Mouse (Mus musculus): ENCODE measurements around the gene Mrnip. TPM values are rescaled to one million over a fixed set of nuclear protein-coding genes. Genes with fewer than 3 reads are reported as not detected.
"Not testable (repeated sequence)": the region's sequence is repeated elsewhere in the genome, so short reads cannot be mapped to it uniquely, and the experiment has no call there.

The Mrnip gene
- polyA plus RNA-seq (2016; fragmentation: Nextera tagmentation; extraction: Ambion mirVana) = 17.8 and 18.6 TPM in 2 replicates

DNA sequence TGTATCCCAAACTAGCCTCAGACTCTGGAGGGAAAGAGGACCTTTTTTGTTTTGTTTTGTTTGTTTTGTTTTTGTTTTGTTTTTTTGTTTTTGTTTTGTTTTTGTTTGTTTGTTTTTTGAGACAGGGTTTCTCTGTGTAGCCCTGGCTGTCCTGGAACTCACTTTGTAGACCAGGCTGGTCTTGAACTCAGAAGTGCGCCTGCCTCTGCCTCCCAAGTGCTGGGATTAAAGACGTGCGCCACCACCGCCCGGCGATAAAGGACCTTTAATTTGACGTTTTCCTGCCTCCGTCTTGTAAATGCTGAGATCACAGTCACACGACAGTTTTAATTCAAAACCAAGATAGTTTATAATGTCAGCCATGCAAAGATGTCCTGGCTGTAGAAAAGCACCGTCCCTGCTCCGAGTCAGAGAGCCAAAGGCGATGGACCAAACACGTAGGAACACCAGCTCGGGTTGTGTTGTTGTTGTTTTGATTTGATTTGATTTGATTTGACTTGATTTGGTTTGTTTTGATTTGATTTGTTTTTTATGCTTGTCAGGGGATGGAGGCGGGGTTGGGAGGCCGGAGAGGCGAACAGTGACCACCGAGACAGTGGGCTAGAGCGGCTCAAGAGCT lies at the start of gene Mrnip:
Gene Mrnip (plus strand): TSS at position 334 of the 619 bp plus-strand sequence.
- Histone ChIP-seq H3K4me2 (replicated peaks) (peak within 1 kb of the TSS; percentile 89), H3K9ac (peak within 1 kb of the TSS; percentile 66), H3K36me3 (peaks cover 38% of the 10 kb centered on the region), H3K27ac (peak within 1 kb of the TSS; percentile 79), H3K4me3 (peak within 1 kb of the TSS; percentile 75)
- not testable (repeated sequence) for H3K9me3 ChIP-seq, H3K27me3 ChIP-seq, H3K4me1 ChIP-seq
- WGBS = 6% methylated on average over 19 of the region's 19 CpGs
- ATAC-seq (ENCODE audit: insufficient number of reproducible peaks, insufficient read depth, low FRiP score, low TSS enrichment) = 0 out of 2 replicates have a peak, but pooled peaks have one; percentile 3

DNA sequence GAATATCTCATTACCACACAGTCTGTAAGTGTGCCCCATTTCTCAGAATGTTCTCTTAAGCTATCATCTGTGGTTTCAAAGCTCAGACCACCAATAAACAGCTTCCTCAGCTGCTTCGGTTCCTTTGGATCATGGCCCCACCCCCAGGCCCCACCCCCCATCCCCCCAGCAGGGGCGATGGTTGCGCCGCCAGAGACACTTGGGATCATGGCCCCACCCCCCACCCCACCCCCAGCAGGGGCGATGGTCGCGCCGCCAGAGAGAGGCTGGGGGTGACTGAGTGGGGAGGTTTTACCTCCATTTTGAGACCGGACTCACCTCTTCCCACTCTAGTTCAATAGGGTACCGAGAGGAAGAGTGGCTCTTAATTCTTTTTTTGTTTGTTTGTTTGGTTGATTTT lies 46.5 kb upstream of the Mrnip start:
- peaks cover 12% of the 10 kb centered on the region for H3K4me1 ChIP-seq
- H3K9ac ChIP-seq = no peak overlapping the region
- no peaks in the 10 kb centered on the region for H3K36me3 ChIP-seq
- no peak overlapping the region for H3K4me3 ChIP-seq
- H3K27ac ChIP-seq = no peak overlapping the region
- no peaks in the 10 kb centered on the region for H3K9me3 ChIP-seq
- no peak for ATAC-seq (ENCODE audit: insufficient number of reproducible peaks, insufficient read depth, low FRiP score, low TSS enrichment)
- H3K27me3 ChIP-seq = no peaks in the 10 kb centered on the region
- WGBS = 4% methylated on average over 10 of the region's 10 CpGs
- peak overlapping the region; percentile 44 for H3K4me2 ChIP-seq (replicated peaks)

DNA sequence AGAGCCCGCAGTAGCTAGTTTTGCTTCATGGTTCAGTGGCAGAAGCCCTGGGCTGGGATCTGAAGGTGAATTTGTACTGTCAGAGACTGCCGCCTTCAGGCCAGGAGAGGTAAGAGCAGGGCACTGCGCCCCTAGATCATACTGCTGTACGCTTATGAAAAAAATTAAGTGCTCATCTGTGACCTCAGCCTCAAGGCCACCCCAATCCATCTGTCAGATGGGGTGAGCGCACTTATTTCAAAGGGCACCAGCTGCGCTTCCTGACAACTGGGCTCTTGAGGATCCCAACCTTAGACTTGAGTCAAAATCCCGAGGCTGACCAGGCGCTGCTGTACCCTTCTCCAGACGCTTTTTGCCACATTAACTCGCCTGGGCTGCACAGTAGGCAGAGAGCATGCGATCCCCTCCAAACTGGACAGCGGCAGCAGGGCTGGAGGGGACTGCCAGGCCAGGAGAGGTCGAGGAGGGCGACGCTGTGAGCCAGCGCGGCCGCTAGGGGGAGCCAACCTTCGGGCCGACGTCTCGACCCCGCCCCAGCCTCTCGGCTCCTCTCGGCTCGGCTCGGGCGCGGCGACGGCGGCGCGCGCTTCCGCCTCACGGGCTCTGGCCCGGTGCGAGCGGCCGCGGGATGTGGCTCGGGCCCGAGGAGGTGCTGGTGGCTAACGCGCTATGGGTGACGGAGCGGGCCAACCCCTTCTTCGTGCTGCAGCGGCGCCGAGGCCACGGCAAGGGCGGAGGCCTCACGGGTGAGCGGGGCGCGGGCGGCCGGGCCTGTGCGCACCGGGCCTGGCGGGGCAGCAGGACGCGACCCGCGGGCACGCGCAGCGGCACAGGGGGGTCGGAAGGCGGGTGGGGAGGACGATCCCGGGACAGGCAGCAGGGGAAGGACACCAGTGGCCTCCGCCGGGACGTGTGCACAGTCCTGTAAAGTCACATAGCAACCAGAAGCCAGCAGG lies 43.2 kb upstream of the Mrnip start, which contains the start of gene Tbc1d9b:
Gene Tbc1d9b (plus strand): TSS at position 586 of the 956 bp plus-strand sequence.
- peak; percentile 88 for ATAC-seq (ENCODE audit: insufficient number of reproducible peaks, insufficient read depth, low FRiP score, low TSS enrichment)
- Histone ChIP-seq H3K27me3 (no peaks in the 10 kb centered on the region), H3K4me2 (replicated peaks) (peak within 1 kb of the TSS; percentile 84), H3K4me1 (peaks cover 12% of the 10 kb centered on the region), H3K36me3 (peaks cover 9% of the 10 kb centered on the region; the same call in 1 of the 2 replicates), H3K9me3 (no peaks in the 10 kb centered on the region), H3K9ac (peak within 1 kb of the TSS; percentile 97), H3K27ac (peak within 1 kb of the TSS; percentile 86), H3K4me3 (peak within 1 kb of the TSS; percentile 91)
- WGBS = under 1% methylated on average over 73 of the region's 77 CpGs

DNA sequence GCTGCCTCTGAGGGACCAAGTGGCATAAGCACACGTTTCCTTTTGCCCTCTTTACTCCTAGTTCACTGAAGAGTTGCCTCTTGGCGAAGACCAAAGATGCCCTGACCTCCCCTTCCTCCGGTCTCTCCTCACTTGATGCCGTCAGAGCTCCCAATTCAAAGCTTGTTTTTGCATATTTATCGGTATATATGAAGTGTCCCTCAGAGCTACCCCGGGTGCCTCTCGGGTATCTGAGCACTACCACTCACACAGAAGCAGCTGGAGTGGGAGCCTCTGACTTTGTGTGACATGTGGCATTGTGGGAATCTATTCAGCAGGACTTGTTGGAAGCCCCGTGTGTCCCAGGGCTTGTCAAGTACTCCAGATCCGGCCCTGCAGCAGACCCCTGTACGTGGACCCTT lies 42.4 kb upstream of the Mrnip start:
- WGBS = 21% methylated on average over 10 of the region's 10 CpGs
- Histone ChIP-seq H3K9me3 (no peaks in the 10 kb centered on the region), H3K4me3 (peak overlapping the region; percentile 91), H3K4me2 (replicated peaks) (peak overlapping the region; percentile 84), H3K9ac (peak overlapping the region; percentile 97), H3K4me1 (peaks cover 12% of the 10 kb centered on the region), H3K27me3 (no peaks in the 10 kb centered on the region), H3K27ac (peak overlapping the region; percentile 86), H3K36me3 (peaks cover 15% of the 10 kb centered on the region)
- no peak for ATAC-seq (ENCODE audit: insufficient number of reproducible peaks, insufficient read depth, low FRiP score, low TSS enrichment)

DNA sequence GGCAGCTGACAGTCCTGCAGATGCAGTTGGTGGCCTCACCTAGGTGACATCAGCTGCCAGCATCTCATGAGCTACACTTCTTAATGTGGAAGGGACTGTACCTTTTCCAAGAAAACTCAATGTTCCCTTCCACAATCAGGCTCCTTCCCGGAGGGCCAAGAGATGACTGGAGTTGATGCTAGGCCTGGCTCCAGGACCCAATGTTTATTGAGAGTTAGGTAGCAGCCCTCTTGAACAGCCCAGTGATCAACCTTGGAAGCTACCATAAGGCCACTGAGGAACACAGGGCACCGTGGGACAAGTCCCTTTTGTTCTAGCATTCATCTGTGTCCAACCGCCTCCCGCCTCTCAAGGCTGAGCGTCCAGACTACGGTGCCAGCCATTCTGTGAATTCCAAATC lies 42.0 kb upstream of the Mrnip start:
- H3K4me1 ChIP-seq = peaks cover 12% of the 10 kb centered on the region
- H3K36me3 ChIP-seq = peaks cover 20% of the 10 kb centered on the region
- H3K9me3 ChIP-seq = no peaks in the 10 kb centered on the region
- H3K4me3 ChIP-seq = peak overlapping the region; percentile 91
- H3K27me3 ChIP-seq = no peaks in the 10 kb centered on the region
- peak overlapping the region; percentile 97 for H3K9ac ChIP-seq
- no peak overlapping the region for H3K27ac ChIP-seq
- ATAC-seq (ENCODE audit: insufficient number of reproducible peaks, insufficient read depth, low FRiP score, low TSS enrichment) = no peak
- peak overlapping the region; percentile 84 for H3K4me2 ChIP-seq (replicated peaks)
- WGBS = 87% methylated on average over 6 of the region's 6 CpGs

DNA sequence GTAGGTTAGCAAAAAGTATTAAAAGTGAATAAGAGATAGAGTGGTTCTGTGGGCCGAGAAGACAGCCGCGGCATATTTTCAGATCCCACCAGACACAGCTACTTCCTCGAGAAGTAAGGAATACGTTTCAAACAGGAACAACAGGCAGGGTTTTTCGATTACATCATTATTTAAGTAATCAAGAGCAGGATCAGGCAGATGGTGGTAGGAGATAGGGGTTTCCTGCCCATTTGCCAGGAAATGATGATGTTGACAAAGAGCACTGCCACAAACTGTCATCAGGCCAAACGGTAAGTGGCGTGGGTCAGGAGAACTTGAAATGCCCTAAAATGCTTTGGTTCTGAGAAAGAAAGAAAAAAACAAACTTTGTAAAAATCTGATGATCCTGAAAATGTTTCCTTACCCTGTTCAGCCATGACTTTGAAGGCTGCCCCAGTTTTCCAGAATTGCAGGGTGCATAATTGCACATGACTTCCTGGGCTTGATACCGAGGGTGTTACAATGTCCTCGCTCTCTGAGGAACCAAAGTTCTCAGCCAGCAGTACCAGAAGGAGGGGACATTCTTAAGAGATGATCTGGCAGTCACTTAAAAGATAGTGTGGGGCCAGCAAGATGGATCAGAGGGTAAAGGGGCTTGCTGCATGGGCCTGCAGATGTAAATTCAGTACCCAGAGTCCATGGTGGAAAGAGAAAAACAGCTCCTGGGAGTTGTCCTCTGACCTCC lies 39.9 kb upstream of the Mrnip start:
- Histone ChIP-seq H3K27ac (0 out of 2 replicates have a peak overlapping the region, but pooled peaks have one; percentile 19), H3K36me3 (peaks cover 40% of the 10 kb centered on the region), H3K9ac (no peak overlapping the region), H3K9me3 (no peaks in the 10 kb centered on the region), H3K4me2 (replicated peaks) (no peak overlapping the region), H3K27me3 (no peaks in the 10 kb centered on the region), H3K4me1 (peaks cover 9% of the 10 kb centered on the region), H3K4me3 (no peak overlapping the region)
- no peak for ATAC-seq (ENCODE audit: insufficient number of reproducible peaks, insufficient read depth, low FRiP score, low TSS enrichment)
- WGBS = 74% methylated on average over 10 of the region's 10 CpGs

DNA sequence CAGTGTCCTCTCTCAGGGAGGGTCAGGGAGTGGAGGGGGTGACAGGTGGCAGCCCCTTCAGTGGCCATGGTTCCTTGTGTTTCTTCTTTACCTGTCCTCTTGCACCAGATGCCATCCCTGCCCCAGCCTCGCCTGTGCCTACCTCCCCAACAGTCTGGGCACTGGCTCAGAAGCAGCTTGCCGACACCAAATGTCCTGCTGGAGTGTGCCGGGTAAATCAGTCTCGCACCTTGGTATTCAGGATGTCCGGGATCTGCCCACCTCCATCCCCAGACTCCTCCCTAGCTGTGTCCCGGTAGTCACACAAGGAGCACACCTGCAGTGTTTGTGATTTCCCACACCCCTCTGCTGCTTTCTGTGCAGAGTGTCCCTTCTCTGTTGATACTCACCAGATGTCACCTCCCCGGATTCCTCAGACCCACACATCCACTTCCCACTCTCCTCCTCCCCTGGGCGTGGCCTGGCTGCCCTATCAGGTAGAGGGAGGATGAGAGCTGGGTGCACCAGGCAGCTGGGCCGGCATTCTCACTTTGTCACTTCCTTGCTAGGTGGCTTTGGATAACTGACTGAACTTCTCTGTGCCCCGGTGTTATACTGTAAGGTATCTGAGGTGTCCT lies 35.9 kb upstream of the Mrnip start:
- Histone ChIP-seq H3K4me3 (no peak overlapping the region), H3K9ac (no peak overlapping the region), H3K27me3 (no peaks in the 10 kb centered on the region), H3K36me3 (peaks cover 80% of the 10 kb centered on the region), H3K27ac (no peak overlapping the region), H3K4me2 (replicated peaks) (no peak overlapping the region), H3K4me1 (no peaks in the 10 kb centered on the region), H3K9me3 (no peaks in the 10 kb centered on the region)
- ATAC-seq (ENCODE audit: insufficient number of reproducible peaks, insufficient read depth, low FRiP score, low TSS enrichment) = no peak
- 72% methylated on average over 10 of the region's 10 CpGs for WGBS

DNA sequence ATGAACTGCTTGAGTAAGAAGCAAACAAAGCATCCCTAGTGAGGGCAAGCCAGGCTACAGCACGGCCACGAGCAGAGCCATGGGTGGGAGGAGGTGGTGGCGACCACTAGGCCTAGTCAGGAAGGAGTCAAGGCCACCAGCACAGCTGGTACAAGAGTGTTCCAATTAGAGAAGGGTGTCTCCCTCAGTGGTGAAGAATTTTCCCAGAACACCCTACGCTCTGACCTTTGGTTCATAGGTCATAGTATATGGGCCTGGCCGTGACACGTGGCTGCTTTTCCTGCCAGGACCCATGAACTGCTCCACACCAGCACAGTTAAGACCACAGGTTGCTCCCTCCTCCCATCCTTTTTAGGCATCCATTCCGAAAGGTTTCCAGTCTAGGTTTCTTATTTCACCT lies 34.7 kb upstream of the Mrnip start:
- ATAC-seq (ENCODE audit: insufficient number of reproducible peaks, insufficient read depth, low FRiP score, low TSS enrichment) = no peak
- H3K27me3 ChIP-seq = no peaks in the 10 kb centered on the region
- H3K9me3 ChIP-seq = no peaks in the 10 kb centered on the region
- H3K36me3 ChIP-seq = peaks cover 87% of the 10 kb centered on the region
- H3K4me2 ChIP-seq (replicated peaks) = no peak overlapping the region
- 79% methylated on average over 7 of the region's 7 CpGs for WGBS
- H3K27ac ChIP-seq = no peak overlapping the region
- no peak overlapping the region for H3K4me3 ChIP-seq
- H3K4me1 ChIP-seq = no peaks in the 10 kb centered on the region
- no peak overlapping the region for H3K9ac ChIP-seq

DNA sequence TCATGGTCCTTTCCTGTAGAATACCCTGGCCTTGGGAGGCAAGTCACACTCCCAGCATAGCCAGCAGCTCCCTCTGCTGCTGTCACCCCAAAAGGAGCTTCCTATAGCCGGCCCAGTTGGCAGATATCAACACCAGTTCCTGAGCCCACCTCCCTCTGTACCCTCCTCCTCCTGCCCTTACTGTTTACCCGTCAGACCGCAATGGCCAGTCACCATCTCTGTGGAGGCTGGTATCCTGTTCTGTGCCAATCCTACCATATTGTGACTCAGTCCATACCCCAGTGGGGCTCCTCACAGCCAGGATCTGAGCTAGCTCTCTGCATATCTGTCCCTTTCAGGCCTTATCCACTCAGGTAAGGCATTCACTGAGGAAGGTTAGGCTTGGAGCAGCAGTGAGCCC lies 28.7 kb upstream of the Mrnip start:
- no peak overlapping the region for H3K4me3 ChIP-seq
- H3K27ac ChIP-seq = no peak overlapping the region
- peaks cover 89% of the 10 kb centered on the region for H3K36me3 ChIP-seq
- H3K4me1 ChIP-seq = no peaks in the 10 kb centered on the region
- H3K4me2 ChIP-seq (replicated peaks) = no peak overlapping the region
- no peak overlapping the region for H3K9ac ChIP-seq
- H3K27me3 ChIP-seq = no peaks in the 10 kb centered on the region
- WGBS = 85% methylated on average over 3 of the region's 3 CpGs
- no peaks in the 10 kb centered on the region for H3K9me3 ChIP-seq
- no peak for ATAC-seq (ENCODE audit: insufficient number of reproducible peaks, insufficient read depth, low FRiP score, low TSS enrichment)

DNA sequence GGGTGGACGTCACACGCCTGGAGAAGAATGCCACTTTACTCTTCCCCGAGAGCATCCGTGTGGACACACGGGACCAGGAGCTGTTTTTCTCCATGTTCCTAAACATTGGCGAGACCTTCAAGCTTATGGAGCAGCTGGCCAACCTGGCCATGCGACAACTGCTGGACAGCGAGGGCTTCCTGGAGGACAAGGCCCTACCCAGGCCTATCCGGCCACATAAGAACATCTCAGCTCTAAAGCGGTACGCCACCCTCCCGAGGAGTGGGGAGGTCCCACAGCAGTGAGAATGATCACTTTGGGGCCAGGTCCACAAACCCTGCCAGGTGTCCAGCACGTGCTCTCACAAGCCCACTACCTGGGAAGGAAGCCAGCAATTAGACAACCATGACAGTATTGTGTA lies 28.1 kb upstream of the Mrnip start:
- Histone ChIP-seq H3K27ac (no peak overlapping the region), H3K4me3 (no peak overlapping the region), H3K27me3 (no peaks in the 10 kb centered on the region), H3K36me3 (peaks cover 89% of the 10 kb centered on the region), H3K9me3 (no peaks in the 10 kb centered on the region), H3K9ac (no peak overlapping the region), H3K4me1 (no peaks in the 10 kb centered on the region), H3K4me2 (replicated peaks) (no peak overlapping the region)
- no peak for ATAC-seq (ENCODE audit: insufficient number of reproducible peaks, insufficient read depth, low FRiP score, low TSS enrichment)
- WGBS = 96% methylated on average over 13 of the region's 13 CpGs

DNA sequence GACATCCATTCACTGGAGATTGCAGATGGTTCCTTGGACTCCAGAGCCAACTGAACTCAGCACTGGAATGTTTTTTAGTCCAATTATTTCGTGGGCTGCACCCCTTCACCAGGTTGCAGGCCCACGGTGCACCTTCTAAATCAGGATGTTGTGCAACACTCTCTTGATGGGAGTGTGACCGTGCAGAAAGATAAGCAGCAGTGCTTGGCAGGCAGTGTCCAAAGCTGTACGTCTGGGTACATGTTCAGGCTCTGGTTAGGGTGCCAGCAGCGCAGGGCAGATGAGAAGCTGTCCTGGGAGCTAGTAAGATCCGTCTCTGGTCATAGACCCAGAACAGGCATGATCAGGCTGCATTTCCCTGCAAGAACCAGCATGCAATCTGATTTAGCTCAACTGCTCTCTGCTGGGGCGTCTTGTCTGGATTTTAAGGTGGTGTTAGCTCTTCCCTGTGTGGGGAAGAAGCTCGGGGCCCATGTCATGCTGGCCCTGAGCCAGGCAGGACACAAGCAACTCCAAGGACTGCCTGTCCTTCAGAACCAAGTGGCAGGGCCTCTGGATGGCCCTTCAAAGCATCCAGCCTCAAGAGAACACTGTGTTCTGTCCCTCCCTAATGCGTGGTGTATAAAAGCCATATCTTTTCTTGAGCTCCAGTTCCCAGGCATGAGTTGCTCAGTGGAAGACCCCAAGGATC lies 26.8 kb upstream of the Mrnip start:
- peaks cover 89% of the 10 kb centered on the region for H3K36me3 ChIP-seq
- no peak overlapping the region for H3K9ac ChIP-seq

More for the DNA sequence above, 26.8 kb upstream of the Mrnip start:
- Histone ChIP-seq H3K27ac (no peak overlapping the region), H3K27me3 (no peaks in the 10 kb centered on the region), H3K9me3 (no peaks in the 10 kb centered on the region), H3K4me1 (no peaks in the 10 kb centered on the region), H3K4me2 (replicated peaks) (no peak overlapping the region), H3K4me3 (no peak overlapping the region)
- 86% methylated on average over 9 of the region's 9 CpGs for WGBS
- no peak for ATAC-seq (ENCODE audit: insufficient number of reproducible peaks, insufficient read depth, low FRiP score, low TSS enrichment)
